Mouse (Mus musculus) MEL (cell line): Measurements from ENCODE around the gene Kidins220. TPM values are rescaled to one million over a fixed set of nuclear protein-coding genes. Genes with fewer than 3 reads are reported as not detected.

Source experiments
- DNase-seq: peaks from one replicate; pipeline ENCODE4 v3.0.0; 2011; ENCODE audit warnings: low read depth, low spot score
- H3K27ac ChIP-seq: 2 replicates; pipeline ENCODE4 v1.5.1; 2012; ENCODE audit warnings: low read depth, mild to moderate bottlenecking, control low read depth, low read length, moderate library complexity; ENCODE audit not compliant: control insufficient read depth
- H3K27me3 ChIP-seq, 2 experiments: fragments of 150-350 bp in 1 of 2; sonication (generic) in 1 of 2; 2 replicates each; pipeline ENCODE4 v1.6.1; 2012; ENCODE audit warnings: low read length in 2 of 2, mild to moderate bottlenecking in 2 of 2, improper control_type of control experiment in 1 of 2, moderate library complexity in 1 of 2; ENCODE audit not compliant: insufficient read depth in 2 of 2, control insufficient read depth in 1 of 2
- H3K36me3 ChIP-seq, 2 experiments: 2 replicates each; pipeline ENCODE4 v1.6.1; 2012 to 2014; ENCODE audit warnings: low read length in 2 of 2, improper control_type of control experiment in 1 of 2, inconsistent platforms in 1 of 2, mild to moderate bottlenecking in 1 of 2; ENCODE audit not compliant: insufficient read depth in 2 of 2, control insufficient read depth in 1 of 2
- H3K4me1 ChIP-seq, 2 experiments: fragments of 150-350 bp in 1 of 2; sonication (generic) in 1 of 2; 2 replicates each; pipeline ENCODE4 v1.6.1; 2012; ENCODE audit warnings: low read length in 2 of 2, improper control_type of control experiment in 1 of 2, mild to moderate bottlenecking in 1 of 2; ENCODE audit not compliant: insufficient read depth in 2 of 2, control insufficient read depth in 1 of 2
- H3K4me3 ChIP-seq, 2 experiments: fragments of 150-350 bp in 1 of 2; sonication (generic) in 1 of 2; 2 replicates each; pipeline ENCODE4 v1.5.1; 2012; ENCODE audit warnings: low read depth in 2 of 2, low read length in 2 of 2, mild to moderate bottlenecking in 2 of 2, moderate library complexity in 2 of 2, control low read depth in 1 of 2, improper control_type of control experiment in 1 of 2; ENCODE audit not compliant: control insufficient read depth in 1 of 2, insufficient read depth in 1 of 2
- H3K79me2 ChIP-seq: 2 replicates; pipeline ENCODE4 v1.6.1; 2012; ENCODE audit warnings: mild to moderate bottlenecking, low read length, moderate library complexity; ENCODE audit not compliant: control insufficient read depth, poor library complexity, insufficient read depth
- H3K9ac ChIP-seq: 2 replicates; pipeline ENCODE4 v1.6.1; 2012; ENCODE audit warnings: low read depth, mild to moderate bottlenecking, control low read depth, low read length, moderate library complexity; ENCODE audit not compliant: control insufficient read depth, poor library complexity, severe bottlenecking
- H3K9me3 ChIP-seq: fragments of 150-350 bp; sonication (generic); replicated peaks from 2 replicates; pipeline ENCODE4 v1.6.1; 2012; ENCODE audit warnings: mild to moderate bottlenecking, low read length, improper control_type of control experiment, moderate library complexity; ENCODE audit not compliant: insufficient read depth
- BHLHE40 ChIP-seq: IDR thresholded peaks from 2 replicates; pipeline ENCODE4 v1.6.1; 2012; ENCODE audit warnings: low read depth, mild to moderate bottlenecking, inconsistent platforms, low read length, improper control_type of control experiment, borderline replicate concordance
- CHD1 ChIP-seq: IDR thresholded peaks from 2 replicates; pipeline ENCODE4 v1.6.1; 2012; ENCODE audit warnings: low read depth, mild to moderate bottlenecking, inconsistent platforms, low read length, improper control_type of control experiment
- CHD2 ChIP-seq: IDR thresholded peaks from 2 replicates; pipeline ENCODE4 v1.6.1; 2011; ENCODE audit warnings: low read length, improper control_type of control experiment
- CTCF ChIP-seq, 3 experiments: IDR thresholded peaks in 2 of 3; conservative IDR thresholded peaks in 1 of 3; 2 replicates each; pipeline ENCODE4 v1.5.1; 2011 to 2012; ENCODE audit warnings: low read length in 3 of 3, low read depth in 2 of 3, mild to moderate bottlenecking in 2 of 3, improper control_type of control experiment in 1 of 3, inconsistent platforms in 1 of 3, mixed read lengths in 1 of 3, moderate library complexity in 1 of 3; ENCODE audit not compliant: control insufficient read depth in 1 of 3, insufficient read depth in 1 of 3, poor library complexity in 1 of 3, severe bottlenecking in 1 of 3
- E2F4 ChIP-seq: IDR thresholded peaks from 2 replicates; pipeline ENCODE4 v1.6.1; 2011; ENCODE audit warnings: low read depth, low read length, improper control_type of control experiment, borderline replicate concordance
- ELF1 ChIP-seq: IDR thresholded peaks from 2 replicates; pipeline ENCODE4 v1.6.1; 2014; ENCODE audit warnings: low read depth, mild to moderate bottlenecking, inconsistent platforms, low read length, improper control_type of control experiment, moderate library complexity
- ETS1 ChIP-seq: IDR thresholded peaks from 2 replicates; pipeline ENCODE4 v1.6.1; 2012; ENCODE audit warnings: low read depth, mild to moderate bottlenecking, inconsistent platforms, low read length, improper control_type of control experiment, moderate library complexity
- GABPA ChIP-seq: IDR thresholded peaks from 2 replicates; pipeline ENCODE4 v1.6.1; 2012; ENCODE audit warnings: low read depth, mild to moderate bottlenecking, inconsistent platforms, low read length, improper control_type of control experiment, moderate library complexity
- GATA1 ChIP-seq: IDR thresholded peaks from 2 replicates; pipeline ENCODE4 v1.6.1; 2011; ENCODE audit warnings: low read depth, low read length, improper control_type of control experiment
- HCFC1 ChIP-seq: IDR thresholded peaks from 2 replicates; pipeline ENCODE4 v1.6.1; 2012; ENCODE audit warnings: low read depth, mild to moderate bottlenecking, inconsistent platforms, low read length, improper control_type of control experiment, moderate library complexity
- MAFK ChIP-seq: IDR thresholded peaks from 2 replicates; pipeline ENCODE4 v1.6.1; 2011; ENCODE audit warnings: low read depth, mild to moderate bottlenecking, low read length, improper control_type of control experiment, borderline replicate concordance
- MAX ChIP-seq: IDR thresholded peaks from 2 replicates; pipeline ENCODE4 v1.6.1; 2011; ENCODE audit warnings: low read length, improper control_type of control experiment
- MAZ ChIP-seq: IDR thresholded peaks from 2 replicates; pipeline ENCODE4 v1.6.1; 2012; ENCODE audit warnings: low read depth, mild to moderate bottlenecking, inconsistent platforms, low read length, improper control_type of control experiment
- MEF2A ChIP-seq: IDR thresholded peaks from 2 replicates; pipeline ENCODE4 v1.6.1; 2014; ENCODE audit warnings: low read depth, mild to moderate bottlenecking, inconsistent platforms, low read length, improper control_type of control experiment; ENCODE audit not compliant: poor library complexity, insufficient replicate concordance, severe bottlenecking; ENCODE audit errors: extremely low read depth
- MXI1 ChIP-seq: IDR thresholded peaks from 2 replicates; pipeline ENCODE4 v1.6.1; 2011; ENCODE audit warnings: mild to moderate bottlenecking, low read depth, low read length, improper control_type of control experiment
- MYC ChIP-seq: IDR thresholded peaks from 2 replicates; pipeline ENCODE4 v1.6.1; 2011; ENCODE audit warnings: low read depth, mild to moderate bottlenecking, low read length, improper control_type of control experiment, moderate library complexity
- NELFE ChIP-seq: IDR thresholded peaks from 2 replicates; pipeline ENCODE4 v1.6.1; 2011; ENCODE audit warnings: low read depth, low read length, improper control_type of control experiment
- NRF1 ChIP-seq: IDR thresholded peaks from 2 replicates; pipeline ENCODE4 v1.6.1; 2014; ENCODE audit warnings: low read depth, mild to moderate bottlenecking, inconsistent platforms, low read length, improper control_type of control experiment, moderate library complexity; ENCODE audit not compliant: poor library complexity, insufficient read depth, severe bottlenecking
- POLR2A ChIP-seq, 2 experiments: IDR thresholded peaks; 2 replicates each; pipeline ENCODE4 v1.6.1; 2011 to 2012; ENCODE audit warnings: low read length in 2 of 2, mild to moderate bottlenecking in 2 of 2, control low read depth in 1 of 2, improper control_type of control experiment in 1 of 2, low read depth in 1 of 2, moderate library complexity in 1 of 2; ENCODE audit not compliant: control insufficient read depth in 1 of 2, insufficient read depth in 1 of 2, poor library complexity in 1 of 2
- POLR2AphosphoS2 ChIP-seq: IDR thresholded peaks from 2 replicates; pipeline ENCODE4 v1.6.1; 2011; ENCODE audit warnings: low read length, improper control_type of control experiment
- RAD21 ChIP-seq: IDR thresholded peaks from 2 replicates; pipeline ENCODE4 v1.6.1; 2011; ENCODE audit warnings: mild to moderate bottlenecking, low read depth, low read length, improper control_type of control experiment
- RCOR1 ChIP-seq: IDR thresholded peaks from 2 replicates; pipeline ENCODE4 v1.6.1; 2012; ENCODE audit warnings: low read depth, mild to moderate bottlenecking, inconsistent platforms, low read length, improper control_type of control experiment
- SIN3A ChIP-seq: IDR thresholded peaks from 2 replicates; pipeline ENCODE4 v1.6.1; 2012; ENCODE audit warnings: low read length, improper control_type of control experiment, inconsistent platforms
- SMC3 ChIP-seq: IDR thresholded peaks from 2 replicates; pipeline ENCODE4 v1.6.1; 2011; ENCODE audit warnings: low read depth, low read length, improper control_type of control experiment
- TAL1 ChIP-seq: IDR thresholded peaks from 2 replicates; pipeline ENCODE4 v1.6.1; 2012; ENCODE audit warnings: mild to moderate bottlenecking, inconsistent platforms, low read length, moderate library complexity, mixed read lengths
- TBP ChIP-seq: IDR thresholded peaks from 2 replicates; pipeline ENCODE4 v1.8.0; 2011; ENCODE audit warnings: low read depth, low read length, improper control_type of control experiment
- TCF12 ChIP-seq: IDR thresholded peaks from 2 replicates; pipeline ENCODE4 v1.6.1; 2014; ENCODE audit warnings: low read depth, mild to moderate bottlenecking, inconsistent platforms, low read length, improper control_type of control experiment, moderate library complexity
- UBTF ChIP-seq: IDR thresholded peaks from 2 replicates; pipeline ENCODE4 v1.6.1; 2012; ENCODE audit warnings: low read depth, mild to moderate bottlenecking, inconsistent platforms, low read length, improper control_type of control experiment, moderate library complexity, borderline replicate concordance; ENCODE audit not compliant: insufficient read depth
- USF1 ChIP-seq: IDR thresholded peaks from 2 replicates; pipeline ENCODE4 v1.6.1; 2014; ENCODE audit warnings: low read depth, mild to moderate bottlenecking, inconsistent platforms, low read length, improper control_type of control experiment, moderate library complexity
- USF2 ChIP-seq, 2 experiments: IDR thresholded peaks; 2 replicates each; pipeline ENCODE4 v1.6.1; 2011 to 2012; ENCODE audit warnings: improper control_type of control experiment in 2 of 2, low read length in 2 of 2, borderline replicate concordance in 1 of 2, inconsistent platforms in 1 of 2, low read depth in 1 of 2, mild to moderate bottlenecking in 1 of 2; ENCODE audit not compliant: insufficient read depth in 1 of 2
- ZKSCAN1 ChIP-seq: IDR thresholded peaks from 2 replicates; pipeline ENCODE4 v1.6.1; 2012; ENCODE audit warnings: low read depth, mild to moderate bottlenecking, inconsistent platforms, low read length, improper control_type of control experiment, moderate library complexity
- ZMIZ1 ChIP-seq: IDR thresholded peaks from 2 replicates; pipeline ENCODE4 v1.6.1; 2012; ENCODE audit warnings: low read depth, mild to moderate bottlenecking, inconsistent platforms, low read length, improper control_type of control experiment, moderate library complexity
- polyA plus RNA-seq, 2 experiments: library from polyadenylated mRNA; stranded (reverse) in 1 of 2; unstranded in 1 of 2; fragments of >175 nt in 1 of 2; fragments of >200 nt in 1 of 2; gene quantifications; 2 replicates each; pipeline versions ENCODE4 v1.2.1 to v1.2.4; 2012; ENCODE audit warnings: low replicate concordance in 2 of 2, low read depth in 1 of 2; ENCODE audit not compliant: insufficient read length in 2 of 2, insufficient read depth in 1 of 2, missing spikeins in 1 of 2
- total RNA-seq: library from RNA; depleted of rRNA; stranded (reverse); fragments of 300-350 nt; gene quantifications from 2 replicates; pipeline ENCODE4 v1.2.3, GENCODE M21; 2012; rRNA removed

Kidins220 gene
- total RNA-seq = 26.2 and 29.2 TPM in 2 replicates
- 100 to 1,000 TPM in 1 of 2 experiments, 10 to 100 TPM in 1; 29.2 to 124 TPM for polyA plus RNA-seq

DNA sequence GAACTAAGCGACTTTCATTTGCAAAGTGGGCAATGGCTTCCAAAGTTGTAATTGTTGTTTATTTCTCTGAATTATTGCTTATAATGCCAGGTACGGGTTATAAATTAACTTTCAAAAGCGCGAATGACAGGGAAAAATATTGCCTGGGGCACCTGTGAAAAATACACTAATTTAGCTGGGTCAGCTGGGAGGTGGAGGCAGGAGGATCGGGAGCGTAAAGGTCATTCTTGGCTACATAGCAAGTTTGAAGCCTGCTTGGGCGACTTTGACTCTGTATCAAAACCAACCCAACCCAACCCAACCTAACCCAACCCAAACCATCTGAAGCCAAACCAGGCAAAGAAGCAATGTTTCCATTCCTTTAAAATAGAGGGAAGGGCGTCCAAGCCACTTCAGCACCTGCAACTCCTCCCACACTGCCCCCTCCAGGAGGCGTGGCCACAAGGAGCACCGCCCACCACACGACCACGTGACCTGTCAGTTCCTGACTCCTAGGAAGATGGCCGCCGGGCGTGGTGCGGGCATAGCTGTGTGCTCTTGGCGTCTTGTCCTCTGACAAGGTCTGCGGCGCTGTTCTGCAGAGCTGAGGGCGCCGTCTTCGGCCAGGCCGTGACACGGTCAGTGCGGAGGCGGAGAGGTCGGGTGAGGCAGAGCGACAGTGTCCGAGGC is at the start of gene Kidins220:
Gene Kidins220 (plus strand): TSS at position 480 of the 669 bp plus-strand sequence.
- peak; percentile 95 for DNase-seq
- TF ChIP-seq TCF12 (peak; percentile 50; the same call in 1 of the 2 replicates), MAZ (peak; percentile 39; the same call in 1 of the 2 replicates), RCOR1 (no peak), ELF1 (no peak), USF1 (peak; percentile 96), SIN3A (peak; percentile 77), NELFE (peak; percentile 76), CHD2 (no peak), E2F4 (no peak), RAD21 (no peak), POLR2A (IDR thresholded peaks at IDR 0.05; ENCODE audit: control insufficient read depth in 1 of 2, insufficient read depth in 1 of 2, low read depth in 1 of 2, low read length in 2 of 2, poor library complexity in 1 of 2) (peak; percentile 74 to 75; a peak in 3 of 4 replicates), ETS1 (peak; percentile 31; the same call in 1 of the 2 replicates), TAL1 (no peak), USF2 (IDR thresholded peaks at IDR 0.05; ENCODE audit: borderline replicate concordance in 1 of 2, insufficient read depth in 1 of 2, low read depth in 1 of 2, low read length in 2 of 2) (peak; percentile 47 to 82; a peak in 3 of 4 replicates), MAFK (no peak), MYC (no peak), HCFC1 (peak; percentile 56; the same call in 1 of the 2 replicates), SMC3 (0 out of 2 replicates have a peak, but pooled peaks have one; percentile 1), CTCF (IDR thresholded peaks at IDR 0.05 in 2 of 3, conservative IDR thresholded peaks at IDR 0.05 in 1 of 3; ENCODE audit: control insufficient read depth in 1 of 3, insufficient read depth in 1 of 3, low read depth in 2 of 3, low read length in 3 of 3, poor library complexity in 1 of 3, severe bottlenecking in 1 of 3) (no peak), GABPA (no peak), GATA1 (no peak), ZMIZ1 (peak; percentile 78), UBTF (no peak), TBP (peak; percentile 50; the same call in 1 of the 2 replicates), POLR2AphosphoS2 (peak; percentile 72; the same call in 1 of the 2 replicates), MEF2A (no peak), MAX (peak; percentile 93), NRF1 (no peak), BHLHE40 (peak; percentile 34; the same call in 1 of the 2 replicates), MXI1 (peak; percentile 84; the same call in 1 of the 2 replicates), CHD1 (no peak), ZKSCAN1 (no peak)
- no peaks in the 10 kb centered on the region for H3K27me3 ChIP-seq
- H3K9ac ChIP-seq = peak within 1 kb of the TSS; percentile 75
- peaks cover 0 to 19% of the 10 kb centered on the region in 2 experiments; a peak in 3 of 4 replicates for H3K36me3 ChIP-seq
- peaks cover 21% of the 10 kb centered on the region for H3K79me2 ChIP-seq
- peak within 1 kb of the TSS; percentile 82 for H3K27ac ChIP-seq
- H3K9me3 ChIP-seq = no peaks in the 10 kb centered on the region
- peaks cover 5 to 19% of the 10 kb centered on the region in 2 experiments; a peak in 3 of 4 replicates for H3K4me1 ChIP-seq
- peak within 1 kb of the TSS; percentile 64 to 92 for H3K4me3 ChIP-seq
